In genomic region chr8:115374957-115375356, GRCm38 (mm10) we compare ENCODE assay signal across 17 mouse cellular contexts.
DNase-seq lines count a peak whose midpoint lies in the region; ATAC-seq and TF ChIP-seq lines count a peak whose summit lies in the region.
"Had no signal": no experiment of that assay in that cellular context is flagged by ENCODE, and none has a peak within 500 bp of the region (broad histone marks: within the 10 kb centered on the region; RNA-seq: fewer than 3 reads in every experiment).

No protein-coding gene starts in this region.

- 0 out of 2 replicates have a peak, but pooled peaks cover 3% of the 10 kb centered on the region for H3K27me3 ChIP-seq in heart, embryonic 14.5 days (ENCODE audit: control insufficient read depth, insufficient read depth, low read length)
- H3K27me3 ChIP-seq in kidney, postnatal 0 days (ENCODE audit: insufficient read depth, low read length): no peaks in the 10 kb centered on the region

- H3K36me3 ChIP-seq in heart, embryonic 14.5 days (ENCODE audit: control insufficient read depth, insufficient read depth, low read length): no peaks in the 10 kb centered on the region
- no peaks in the 10 kb centered on the region for H3K36me3 ChIP-seq in kidney, postnatal 0 days (ENCODE audit: insufficient read depth, low read length)
- H3K36me3 ChIP-seq: limb, embryonic 13.5 days had no signal

- no peak for TF ChIP-seq CTCF in kidney, postnatal 0 days (IDR thresholded peaks at IDR 0.05; ENCODE audit: low read depth)

- no peaks in the 10 kb centered on the region for H3K9me3 ChIP-seq in heart, embryonic 14.5 days (ENCODE audit: control insufficient read depth, low read length)
- H3K9me3 ChIP-seq in kidney, postnatal 0 days (replicated peaks; ENCODE audit: low read length): no peaks in the 10 kb centered on the region

- H3K9ac ChIP-seq in heart, embryonic 14.5 days (ENCODE audit: low read length): no peak overlapping the region
- H3K9ac ChIP-seq in kidney, postnatal 0 days (ENCODE audit: low read depth, low read length): no peak overlapping the region
- H3K9ac ChIP-seq: limb, embryonic 13.5 days; liver, postnatal 0 days had no signal

- 40% methylated on average over 4 of the region's 4 CpGs for WGBS in heart, embryonic 14.5 days
- 30% methylated on average over 4 of the region's 4 CpGs for WGBS in kidney, postnatal 0 days

- no peak overlapping the region for H3K4me3 ChIP-seq in heart, embryonic 14.5 days (ENCODE audit: control insufficient read depth in 1 of 2, insufficient read depth in 1 of 2, low read depth in 1 of 2, low read length in 2 of 2)
- H3K4me3 ChIP-seq in kidney, postnatal 0 days (replicated peaks; ENCODE audit: low read depth, low read length): no peak overlapping the region
- H3K4me3 ChIP-seq: erythroblast, embryonic 14.5 days; left cerebral cortex, adult 2 months; limb, embryonic 13.5 days; myocyte had no signal

- 0 out of 2 replicates have a peak, but pooled peaks have one; percentile 11 for ATAC-seq in cerebellum, adult (ENCODE audit: insufficient number of reproducible peaks, low FRiP score, low TSS enrichment)
- ATAC-seq in heart, embryonic 14.5 days (ENCODE audit: insufficient number of reproducible peaks, insufficient read depth, low FRiP score, low read depth): no peak
- no peak for ATAC-seq in kidney, postnatal 0 days (replicated peaks; ENCODE audit: low FRiP score, low read depth)
- ATAC-seq: hindbrain, postnatal 0 days; liver, postnatal 0 days had no signal

- no peak for DNase-seq in cerebellum, adult 8-10 months
- no peak for DNase-seq in heart, postnatal 4 days
- peak; percentile 7 for DNase-seq in kidney, postnatal 0 days (ENCODE audit: low spot score)
- DNase-seq in kidney, adult 11 months: no peak
- DNase-seq in retina, postnatal 1 day: peak; percentile 24
- DNase-seq in retina, embryonic 14.5 days (ENCODE audit: low spot score): no peak
- DNase-seq: adrenal gland, adult 8-10 months; liver, postnatal 0 days; right cerebral cortex, postnatal 14 days; thymus, postnatal 25 days had no signal

- peak overlapping the region; percentile 28 for H3K4me2 ChIP-seq in heart, embryonic 14.5 days (ENCODE audit: low read length)
- no peak overlapping the region for H3K4me2 ChIP-seq in kidney, postnatal 0 days (ENCODE audit: low read length)
- H3K4me2 ChIP-seq: limb, embryonic 13.5 days had no signal

- peak overlapping the region; percentile 44 to 58 for H3K27ac ChIP-seq in heart, embryonic 14.5 days (replicated peaks in 1 of 2; ENCODE audit: control insufficient read depth in 1 of 2, insufficient read depth in 1 of 2, low read depth in 2 of 2, low read length in 2 of 2)
- no peak overlapping the region for H3K27ac ChIP-seq in kidney, postnatal 0 days
- H3K27ac ChIP-seq: hindbrain, postnatal 0 days; left cerebral cortex, adult 2 months; limb, embryonic 13.5 days had no signal

- peaks cover 20 to 24% of the 10 kb centered on the region in 2 experiments for H3K4me1 ChIP-seq in heart, embryonic 14.5 days (ENCODE audit: control insufficient read depth in 2 of 2, insufficient read depth in 2 of 2, low read length in 2 of 2)
- H3K4me1 ChIP-seq in kidney, postnatal 0 days (replicated peaks; ENCODE audit: insufficient read depth, low read length): no peaks in the 10 kb centered on the region

Comparison
In these comparisons a context has a peak if more than half of its experiments do, and no peak if none do; other contexts are left out.
1. DNase-seq: peak in kidney, postnatal 0 days (single experiment) and retina, postnatal 1 day (single experiment); none in cerebellum, adult 8-10 months (single experiment), heart, postnatal 4 days (single experiment), kidney, adult 11 months (single experiment) and retina, embryonic 14.5 days (single experiment).